Mouse (Mus musculus) forelimb bud, embryonic 11.5 days (tissue): ENCODE results near the gene Camsap3.

Experiments
- DNase-seq: peaks from one replicate; pipeline ENCODE4 v3.0.0-alpha.2; 2012; ENCODE audit warnings: low read depth, low spot score

Gene Camsap3

DNA sequence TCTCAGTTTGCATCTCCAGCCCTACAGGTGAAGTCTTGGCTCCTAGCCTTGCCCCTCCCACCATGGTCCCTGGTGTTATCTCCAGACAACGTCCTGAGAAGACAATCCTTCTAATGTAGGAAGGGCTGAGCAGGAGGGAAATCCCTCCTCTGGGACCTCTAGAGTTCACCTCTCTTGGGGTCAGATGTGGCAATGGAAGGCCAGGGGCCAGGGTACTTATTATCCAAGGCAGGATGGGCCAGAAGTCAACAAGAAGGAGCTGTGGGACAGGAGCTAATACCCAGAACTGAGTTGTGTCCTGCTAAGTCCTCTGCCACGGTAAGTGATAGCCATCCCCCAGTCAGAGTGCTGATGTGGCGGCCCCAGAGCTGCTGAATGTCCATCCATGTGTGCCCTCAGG, 68.4 kb downstream of the Camsap3 start, which contains the start of gene Retn:
TSS of gene Retn (plus strand) at position 245 of the 400 bp plus-strand sequence.
- DNase-seq, result no peak

DNA sequence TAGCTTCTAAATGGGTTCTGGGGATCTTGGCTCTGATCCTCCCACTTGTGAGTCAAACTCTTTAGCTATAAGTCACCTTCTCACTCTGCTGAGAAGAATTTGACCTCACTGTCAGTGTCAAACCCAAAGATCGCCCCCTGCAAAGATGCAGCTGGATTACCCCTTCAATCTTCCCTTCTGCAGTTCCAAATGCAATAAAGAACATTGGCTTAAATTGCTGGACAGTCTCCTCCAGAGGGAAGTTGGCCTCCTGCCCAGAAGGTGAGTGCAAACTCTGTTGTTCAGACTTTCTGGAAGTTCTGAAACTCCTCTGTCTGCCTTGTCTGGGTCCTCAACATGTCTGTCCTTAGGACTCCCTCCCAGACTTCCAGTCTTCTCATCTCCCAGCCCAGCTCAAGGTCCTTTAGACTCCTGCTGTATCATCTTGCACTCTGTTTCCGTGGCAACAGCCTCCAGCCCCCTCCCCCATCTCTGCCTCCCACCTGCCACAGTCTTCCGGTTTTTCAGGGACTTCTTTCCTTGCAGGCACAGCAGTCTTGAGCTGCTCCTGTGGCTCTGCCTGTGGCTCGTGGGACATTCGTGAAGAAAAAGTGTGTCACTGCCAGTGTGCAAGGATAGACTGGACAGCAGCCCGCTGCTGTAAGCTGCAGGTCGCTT, 69.8 kb downstream of the Camsap3 start:
- DNase-seq, result peak; percentile 27
